Mouse (Mus musculus) C2C12 (cell line): Measurements from ENCODE around the gene Klk4. TPM values are rescaled to one million over a fixed set of nuclear protein-coding genes. Genes with fewer than 3 reads are reported as not detected.

Source experiments
- H3K27me3 ChIP-seq: one replicate; pipeline ENCODE4 v1.6.1; 2011; ENCODE audit not compliant: control insufficient read depth, insufficient read depth, insufficient read length
- H3K36me3 ChIP-seq: one replicate; pipeline ENCODE4 v1.6.1; 2011; ENCODE audit not compliant: control insufficient read depth, insufficient read depth
- H3K4me3 ChIP-seq: one replicate; pipeline ENCODE4 v1.5.1; 2011; ENCODE audit warnings: mild to moderate bottlenecking, control low read depth; ENCODE audit not compliant: poor library complexity, insufficient read depth, severe bottlenecking
- H3K79me2 ChIP-seq: one replicate; pipeline ENCODE4 v1.6.1; 2011; ENCODE audit not compliant: control insufficient read depth, insufficient read depth
- H3K79me3 ChIP-seq: one replicate; pipeline ENCODE4 v1.6.1; 2011; ENCODE audit warnings: low read depth, control low read depth
- H3ac ChIP-seq: one replicate; pipeline ENCODE3; 2011; ENCODE audit warnings: low read depth; ENCODE audit not compliant: control insufficient read depth, insufficient read length
- CEBPB ChIP-seq: IDR thresholded peaks from one replicate; pipeline ENCODE4 v1.6.1; 2011; ENCODE audit warnings: low read depth, mild to moderate bottlenecking, control low read depth, moderate library complexity
- CTCF ChIP-seq: IDR thresholded peaks from one replicate; pipeline ENCODE4 v1.5.1; 2011; ENCODE audit not compliant: control insufficient read depth, insufficient read depth, insufficient read length
- FOSL1 ChIP-seq: IDR thresholded peaks from one replicate; pipeline ENCODE4 v1.8.0; 2011; ENCODE audit warnings: mild to moderate bottlenecking, low read length; ENCODE audit not compliant: poor library complexity, insufficient read depth, severe bottlenecking
- MAX ChIP-seq: IDR thresholded peaks from one replicate; pipeline ENCODE4 v1.6.1; 2011; ENCODE audit warnings: mild to moderate bottlenecking, control low read depth
- MYOD1 ChIP-seq: IDR thresholded peaks from one replicate; pipeline ENCODE4 v1.6.1; 2011; ENCODE audit warnings: low read depth; ENCODE audit not compliant: control insufficient read depth, insufficient read length
- MYOG ChIP-seq: IDR thresholded peaks from one replicate; pipeline ENCODE4 v1.6.1; 2011; ENCODE audit not compliant: control insufficient read depth, insufficient read length; ENCODE audit errors: extremely low read depth
- USF1 ChIP-seq: IDR thresholded peaks from one replicate; pipeline ENCODE4 v1.6.1; 2011; ENCODE audit warnings: low read depth, mild to moderate bottlenecking, control low read depth, moderate library complexity
- polyA plus RNA-seq: library from polyadenylated mRNA; unstranded; fragments of >200 nt; fragmentation: generic; extraction: Trizol; gene quantifications from one replicate; pipeline ENCODE4 v1.2.1, GENCODE M21; 2012; ENCODE audit warnings: missing spikeins

Gene Klk4
- polyA plus RNA-seq, 1 experiment: not detected

DNA sequence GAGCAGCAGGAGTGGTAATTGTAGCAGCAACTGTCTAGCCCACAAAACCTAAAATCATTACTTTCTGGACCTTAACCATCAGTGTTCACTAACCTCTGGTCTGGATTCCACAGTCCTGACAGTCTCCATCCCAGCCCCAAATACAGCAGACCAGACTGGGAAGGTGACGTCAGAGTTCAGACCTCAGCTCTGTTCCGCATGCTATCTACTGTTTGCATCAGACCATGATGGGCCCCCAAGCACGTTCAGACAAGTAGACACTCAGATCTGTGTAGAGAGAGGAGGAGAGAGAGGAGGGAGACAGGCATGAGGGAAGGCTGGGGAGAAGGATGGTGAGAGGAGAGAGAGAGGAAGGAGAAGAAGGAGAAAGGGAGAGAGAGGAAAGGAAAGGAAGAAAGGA, 10.8 kb downstream of the Klk4 start:
- H3K36me3 ChIP-seq: no peaks in the 10 kb centered on the region
- no peaks in the 10 kb centered on the region for H3K79me2 ChIP-seq
- H3K27me3 ChIP-seq: peaks cover 5% of the 10 kb centered on the region
- no peak overlapping the region for H3ac ChIP-seq
- no peak overlapping the region for H3K4me3 ChIP-seq
- TF ChIP-seq MAX: no peak
- TF ChIP-seq MYOD1: no peak
- TF ChIP-seq MYOG: no peak
- TF ChIP-seq CEBPB: no peak
- TF ChIP-seq USF1: no peak
- TF ChIP-seq FOSL1: no peak
- no peak for TF ChIP-seq CTCF
- no peaks in the 10 kb centered on the region for H3K79me3 ChIP-seq

DNA sequence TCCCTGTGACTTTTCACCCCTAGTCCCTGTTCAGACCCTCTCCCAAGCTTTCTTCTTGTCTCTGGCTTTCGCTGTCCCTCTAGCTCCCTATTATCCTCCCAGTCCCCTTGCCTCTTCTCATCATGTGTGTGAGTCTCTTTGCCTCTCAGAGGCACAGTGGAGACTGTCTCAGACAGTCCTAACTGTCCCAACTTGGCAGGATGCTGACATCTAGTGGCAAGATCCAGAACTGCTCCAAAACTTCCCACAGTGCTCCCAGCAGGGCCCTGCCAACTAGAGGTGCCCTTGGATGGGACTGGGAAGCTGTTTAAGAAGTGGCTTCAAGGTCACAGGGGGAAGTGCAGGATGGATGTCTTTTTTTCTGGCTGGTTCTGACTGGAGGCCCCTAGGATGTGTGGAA, 13.9 kb downstream of the Klk4 start:
- H3K4me3 ChIP-seq: no peak overlapping the region
- H3K27me3 ChIP-seq: peaks cover 4% of the 10 kb centered on the region
- no peak overlapping the region for H3ac ChIP-seq
- TF ChIP-seq CTCF (peak; percentile 74), FOSL1 (no peak)
- no peaks in the 10 kb centered on the region for H3K79me2 ChIP-seq
- H3K79me3 ChIP-seq: no peaks in the 10 kb centered on the region
- H3K36me3 ChIP-seq: no peaks in the 10 kb centered on the region

DNA sequence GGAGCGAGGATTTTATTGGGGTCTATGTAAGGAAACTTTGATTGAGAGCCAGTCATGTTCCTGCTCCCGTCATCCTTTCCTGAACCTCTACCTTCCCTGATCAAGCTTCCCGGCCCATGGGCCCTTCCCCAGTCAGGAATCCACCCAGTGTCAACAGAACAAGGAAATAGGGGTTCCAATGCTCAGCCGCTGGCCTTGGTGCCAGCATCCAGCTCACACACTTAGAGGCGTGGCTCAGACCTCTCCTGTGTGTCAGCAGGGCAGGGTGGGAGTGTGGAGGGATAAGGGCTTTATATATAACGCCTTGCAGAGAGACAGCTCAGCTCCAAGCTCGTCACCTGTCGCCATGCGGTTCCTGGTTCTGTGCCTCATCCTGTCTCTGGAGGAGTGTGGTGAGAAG, 33.9 kb downstream of the Klk4 start:
- Histone ChIP-seq H3K79me2 (no peaks in the 10 kb centered on the region), H3K79me3 (no peaks in the 10 kb centered on the region), H3K27me3 (peaks cover 3% of the 10 kb centered on the region), H3K36me3 (no peaks in the 10 kb centered on the region), H3K4me3 (no peak overlapping the region), H3ac (no peak overlapping the region)
- TF ChIP-seq MAX (no peak), CEBPB (no peak), FOSL1 (no peak), USF1 (no peak), MYOG (no peak), MYOD1 (no peak), CTCF (no peak)

DNA sequence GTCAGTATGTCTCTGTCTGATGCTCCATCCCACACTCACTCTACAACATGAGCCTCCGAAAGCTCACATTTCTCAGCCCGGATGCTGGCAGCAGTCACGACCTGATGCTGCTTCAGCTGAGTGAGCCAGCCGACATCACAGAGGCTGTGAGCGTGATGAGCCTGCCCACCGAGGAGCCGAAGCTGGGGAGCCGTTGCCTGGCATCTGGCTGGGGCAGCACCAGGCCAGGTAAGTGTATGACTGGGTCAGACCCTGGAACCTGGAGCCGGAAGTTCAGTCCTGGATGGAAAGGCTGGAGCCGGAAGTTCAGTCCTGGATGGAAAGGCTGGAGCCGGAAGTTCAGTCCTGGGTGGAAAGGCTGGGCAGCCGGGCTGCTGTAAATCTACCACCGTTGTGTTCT, 37.5 kb downstream of the Klk4 start:
- Histone ChIP-seq H3K4me3 (no peak overlapping the region), H3K27me3 (no peaks in the 10 kb centered on the region), H3ac (no peak overlapping the region), H3K36me3 (no peaks in the 10 kb centered on the region), H3K79me3 (no peaks in the 10 kb centered on the region), H3K79me2 (no peaks in the 10 kb centered on the region)
- TF ChIP-seq USF1 (no peak), FOSL1 (no peak), MYOD1 (no peak), MAX (no peak), MYOG (no peak), CTCF (no peak), CEBPB (no peak)

DNA sequence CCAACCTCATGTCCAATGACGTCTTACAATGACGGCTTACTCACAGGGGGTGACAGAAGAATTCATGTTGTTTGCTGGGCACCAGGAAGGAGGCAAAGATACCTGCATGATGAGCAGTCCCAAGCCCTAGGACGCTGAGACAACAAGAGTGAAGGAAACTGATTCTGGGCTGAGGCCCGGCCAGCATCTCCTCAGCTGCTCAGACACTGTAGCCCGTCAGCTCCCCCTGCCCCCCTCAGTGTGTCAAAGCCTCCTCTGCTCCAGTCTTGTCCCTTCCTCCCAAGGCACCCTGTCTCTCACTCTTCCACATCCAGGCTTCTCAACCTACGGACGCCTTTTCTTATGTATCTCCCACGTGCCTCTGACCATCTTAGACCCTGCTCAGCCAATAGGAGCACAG, 37.9 kb downstream of the Klk4 start:
- H3K79me3 ChIP-seq: no peaks in the 10 kb centered on the region
- H3K36me3 ChIP-seq: no peaks in the 10 kb centered on the region
- H3K27me3 ChIP-seq: no peaks in the 10 kb centered on the region
- no peak overlapping the region for H3K4me3 ChIP-seq
- no peak overlapping the region for H3ac ChIP-seq
- TF ChIP-seq FOSL1 (no peak), MAX (no peak), CTCF (no peak), USF1 (no peak), MYOD1 (no peak), CEBPB (no peak), MYOG (no peak)
- no peaks in the 10 kb centered on the region for H3K79me2 ChIP-seq

DNA sequence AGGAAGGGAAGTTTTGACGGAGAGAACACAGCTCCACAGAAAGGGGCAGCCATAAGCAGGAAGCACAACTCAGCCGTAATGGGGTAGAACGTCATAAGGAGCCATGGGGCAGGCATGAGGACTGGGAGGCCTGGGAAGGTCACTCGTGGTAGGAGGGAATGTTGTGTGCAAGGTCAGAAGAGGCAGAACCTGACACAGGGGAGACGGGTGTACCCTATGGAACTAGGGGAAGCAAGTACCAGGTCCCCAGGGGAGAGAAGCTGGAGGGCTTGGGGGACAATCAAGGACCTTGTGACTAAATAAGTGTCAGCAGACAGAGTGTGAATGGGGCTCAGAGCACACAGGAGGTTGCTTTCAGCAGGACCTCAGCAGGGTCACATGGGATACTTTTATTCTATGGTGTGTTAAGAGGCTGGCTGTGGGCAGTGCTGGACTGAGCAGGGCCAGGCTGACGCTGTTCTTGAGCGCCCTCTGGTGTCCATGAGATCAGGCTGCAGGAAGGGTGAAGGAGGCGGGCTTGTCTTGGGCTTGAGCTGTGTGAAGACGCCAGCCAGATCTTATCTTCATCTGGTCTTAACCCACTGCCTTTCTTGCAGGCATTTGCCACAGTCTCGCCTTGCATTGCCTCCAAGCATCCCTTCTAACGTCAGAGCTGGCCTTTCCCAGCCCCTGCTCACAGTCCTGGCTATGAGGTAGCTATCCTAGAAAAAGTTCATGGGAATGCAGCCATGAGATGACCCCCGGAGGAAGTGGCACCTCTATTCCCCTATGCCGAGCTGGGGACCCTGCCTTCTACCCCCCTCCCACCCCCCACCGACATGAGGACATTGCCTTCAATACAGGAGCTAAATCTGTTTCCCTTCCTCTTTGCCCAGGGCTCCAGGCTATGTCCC, 38.8 kb downstream of the Klk4 start:
- Histone ChIP-seq H3K79me3 (no peaks in the 10 kb centered on the region), H3K27me3 (no peaks in the 10 kb centered on the region), H3K79me2 (no peaks in the 10 kb centered on the region), H3K36me3 (no peaks in the 10 kb centered on the region), H3K4me3 (no peak overlapping the region), H3ac (no peak overlapping the region)
- TF ChIP-seq FOSL1: no peak
- peak; percentile 73 for TF ChIP-seq CTCF

DNA sequence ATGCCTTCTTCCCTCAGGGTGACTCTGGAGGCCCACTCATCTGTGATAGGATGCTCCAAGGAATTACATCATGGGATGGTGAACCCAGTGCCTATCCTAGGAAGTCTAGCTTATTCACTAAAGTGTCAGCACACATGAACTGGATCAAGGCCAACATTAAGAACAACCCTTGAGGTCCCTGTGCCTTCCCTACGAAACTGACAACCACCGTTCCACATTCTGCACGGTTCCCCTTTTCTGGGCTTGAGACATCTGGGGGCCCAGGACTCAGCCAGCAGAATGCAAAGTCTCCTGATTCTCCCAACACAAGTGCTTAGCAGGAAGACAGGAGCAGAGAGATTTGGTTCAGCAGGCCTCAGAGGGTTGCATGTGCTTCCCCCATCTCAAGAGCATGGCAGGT, 39.6 kb downstream of the Klk4 start:
- Histone ChIP-seq H3K36me3 (no peaks in the 10 kb centered on the region), H3K27me3 (no peaks in the 10 kb centered on the region)
- no peak for TF ChIP-seq MYOG
- no peak for TF ChIP-seq USF1
- no peak for TF ChIP-seq CTCF
- no peak for TF ChIP-seq MYOD1
- no peak for TF ChIP-seq FOSL1
- no peak for TF ChIP-seq CEBPB

More for the DNA sequence above, 39.6 kb downstream of the Klk4 start:
- H3K79me2 ChIP-seq: no peaks in the 10 kb centered on the region
- no peak overlapping the region for H3ac ChIP-seq
- no peak overlapping the region for H3K4me3 ChIP-seq
- H3K79me3 ChIP-seq: no peaks in the 10 kb centered on the region
